Mouse (Mus musculus): ENCODE data around the gene Olfr56. TPM values are rescaled to one million over a fixed set of nuclear protein-coding genes. Genes with fewer than 3 reads are reported as not detected.
"Not testable (repeated sequence)": the region's sequence is repeated elsewhere in the genome, so short reads cannot be mapped to it uniquely, and the experiment has no call there.

Gene Olfr56
- total RNA-seq, 2 experiments from 2014 or later: 0.16 TPM; not detected in 1

GRCm38 (mm10) chr11:49051894-49052293 lies 73.2 kb downstream of the Olfr56 start:
- DNase-seq (ENCODE audit: low spot score in 2 of 2): not testable (repeated sequence)

- not testable (repeated sequence) for DNase-seq (ENCODE audit: low spot score in 2 of 2)
Observed at GRCm38 (mm10) chr11:49060061-49060460, 81.4 kb downstream of the Olfr56 start.

- not testable (repeated sequence) for DNase-seq (ENCODE audit: low spot score in 2 of 2)
Observed at GRCm38 (mm10) chr11:49061865-49062264, 83.2 kb downstream of the Olfr56 start.

GRCm38 (mm10) chr11:49063713-49064469 lies 85.2 kb downstream of the Olfr56 start, which contains the start of gene Tgtp2:
TSS of gene Tgtp2 (minus strand) at chr11:49064206.
- DNase-seq (ENCODE audit: low spot score in 2 of 2): not testable (repeated sequence)

- DNase-seq (ENCODE audit: low spot score in 2 of 2): no peak
Observed at GRCm38 (mm10) chr11:49068358-49068757, 89.7 kb downstream of the Olfr56 start.

- DNase-seq (ENCODE audit: low spot score in 2 of 2): not testable (repeated sequence)
Observed at GRCm38 (mm10) chr11:49076001-49076757, 97.5 kb downstream of the Olfr56 start, which contains the start of gene Ifi47. TSS of gene Ifi47 (plus strand) at chr11:49076587.

- no peak for DNase-seq (ENCODE audit: low spot score in 2 of 2)
Observed at GRCm38 (mm10) chr11:49077012-49077411, 98.3 kb downstream of the Olfr56 start.

- no peak for DNase-seq (ENCODE audit: low spot score in 2 of 2)
Observed at GRCm38 (mm10) chr11:49078719-49079118, 100.0 kb downstream of the Olfr56 start.

- no peak for DNase-seq (ENCODE audit: low spot score in 2 of 2)
Observed at GRCm38 (mm10) chr11:49080636-49081035, 101.9 kb downstream of the Olfr56 start.

GRCm38 (mm10) chr11:49081356-49081755 lies 102.7 kb downstream of the Olfr56 start:
- DNase-seq (ENCODE audit: low spot score in 2 of 2): no peak

- no peak for DNase-seq (ENCODE audit: low spot score in 2 of 2)
Observed at GRCm38 (mm10) chr11:49081886-49082285, 103.2 kb downstream of the Olfr56 start.

GRCm38 (mm10) chr11:49083146-49083545 lies 104.5 kb downstream of the Olfr56 start:
- no peak for DNase-seq (ENCODE audit: low spot score in 2 of 2)

- DNase-seq (ENCODE audit: low spot score in 2 of 2): no peak
Observed at GRCm38 (mm10) chr11:49083808-49084207, 105.1 kb downstream of the Olfr56 start.

- DNase-seq (ENCODE audit: low spot score in 2 of 2): no peak
Observed at GRCm38 (mm10) chr11:49084385-49084784, 105.7 kb downstream of the Olfr56 start.

GRCm38 (mm10) chr11:49084875-49085274 lies 106.2 kb downstream of the Olfr56 start:
- DNase-seq (ENCODE audit: low spot score in 2 of 2): no peak

GRCm38 (mm10) chr11:49086858-49087361 lies 108.2 kb downstream of the Olfr56 start:
- DNase-seq (ENCODE audit: low spot score in 2 of 2): no peak

- DNase-seq (ENCODE audit: low spot score in 2 of 2): peak in 1 of 2 experiments; percentile 34
Observed at GRCm38 (mm10) chr11:49087830-49088616, 109.3 kb downstream of the Olfr56 start.

GRCm38 (mm10) chr11:49088990-49089652 lies 110.4 kb downstream of the Olfr56 start:
- no peak for DNase-seq (ENCODE audit: low spot score in 2 of 2)

- no peak for DNase-seq (ENCODE audit: low spot score in 2 of 2)
Observed at GRCm38 (mm10) chr11:49089735-49090507, 111.2 kb downstream of the Olfr56 start.

GRCm38 (mm10) chr11:49090551-49090950 lies 111.9 kb downstream of the Olfr56 start:
- DNase-seq (ENCODE audit: low spot score in 2 of 2): no peak

Measured in adrenal gland, adult 18-20 months (tissue).